Mouse (Mus musculus) cerebellum, adult 2 months (tissue): Measurements from ENCODE around the gene Osbpl9. TPM values are rescaled to one million over a fixed set of nuclear protein-coding genes. Genes with fewer than 3 reads are reported as not detected.

ENCODE experiments used
- DNase-seq, 2 experiments: peaks; one replicate each; pipeline ENCODE4 v3.0.0; 2021
- H3K27ac ChIP-seq: fragments of 200-500 bp; 2 replicates; pipeline ENCODE4 v1.5.1; 2012; ENCODE audit warnings: low read length, control low read depth, inconsistent platforms; ENCODE audit not compliant: insufficient read depth
- H3K27me3 ChIP-seq: fragments of 200-500 bp; 2 replicates; pipeline ENCODE4 v1.6.1; 2012; ENCODE audit warnings: inconsistent platforms, mild to moderate bottlenecking, low read length, moderate library complexity; ENCODE audit not compliant: control insufficient read depth, insufficient read depth
- H3K4me1 ChIP-seq: fragments of 200-500 bp; 2 replicates; pipeline ENCODE4 v1.6.1; 2011; ENCODE audit warnings: low read length; ENCODE audit not compliant: control insufficient read depth, insufficient read depth
- H3K4me3 ChIP-seq: fragments of 200-500 bp; replicated peaks from 2 replicates; pipeline ENCODE3; 2011; ENCODE audit warnings: mild to moderate bottlenecking, low read depth, low read length, control low read depth; ENCODE audit not compliant: insufficient read depth
- CTCF ChIP-seq: fragments of 200-500 bp; IDR thresholded peaks from 2 replicates; pipeline ENCODE4 v1.5.1; 2011; ENCODE audit warnings: low read depth, mild to moderate bottlenecking, control low read depth, low read length, moderate library complexity, borderline replicate concordance; ENCODE audit not compliant: insufficient read depth
- POLR2A ChIP-seq: fragments of 200-500 bp; IDR thresholded peaks from 2 replicates; pipeline ENCODE4 v1.6.1; 2011; ENCODE audit warnings: low read length, control low read depth, borderline replicate concordance; ENCODE audit not compliant: insufficient read depth
- WGBS: fragments of 180-500 bp; shearing (Covaris S2); methylation state at CpG from one replicate; pipeline ENCODE4 v1.1.7; 2018; 5-methylcytosine and 5-hydroxymethylcytosine counted together
- polyA plus RNA-seq: library from polyadenylated mRNA; depleted of rRNA; stranded (reverse); fragments of >200 nt; gene quantifications from 2 replicates; pipeline ENCODE4 v1.2.3, GENCODE M21; 2012

Gene Osbpl9
- polyA plus RNA-seq, 1 experiment, result 120 TPM

GRCm38 (mm10) chr4:109199069-109199468 is 3.0 kb downstream of the Osbpl9 start:
- H3K4me1 ChIP-seq, result peaks cover 2% of the 10 kb centered on the region
- H3K4me3 ChIP-seq, result no peak overlapping the region
- H3K27me3 ChIP-seq, result no peaks in the 10 kb centered on the region
- DNase-seq, result peak in 1 of 2 experiments; percentile 17
- TF ChIP-seq CTCF (no peak), POLR2A (no peak)
- WGBS, result 49% methylated on average over 4 of the region's 4 CpGs
- H3K27ac ChIP-seq, result no peak overlapping the region

- Histone ChIP-seq H3K27ac (no peak overlapping the region), H3K4me1 (peaks cover 5% of the 10 kb centered on the region), H3K4me3 (no peak overlapping the region), H3K27me3 (no peaks in the 10 kb centered on the region)
- TF ChIP-seq CTCF (no peak), POLR2A (no peak)
- no peak for DNase-seq
- WGBS, result 79% methylated on average over 7 of the region's 7 CpGs
Measured at GRCm38 (mm10) chr4:109195900-109196629, 6.0 kb downstream of the Osbpl9 start.

- H3K27ac ChIP-seq, result no peak overlapping the region
- WGBS, result 70% methylated on average over 5 of the region's 5 CpGs
- no peak overlapping the region for H3K4me3 ChIP-seq
- no peak for DNase-seq
- peaks cover 3% of the 10 kb centered on the region for H3K4me1 ChIP-seq
- TF ChIP-seq CTCF (no peak), POLR2A (no peak)
- no peaks in the 10 kb centered on the region for H3K27me3 ChIP-seq
Measured at GRCm38 (mm10) chr4:109193886-109194285, 8.2 kb downstream of the Osbpl9 start.

GRCm38 (mm10) chr4:109191598-109191997 is 10.5 kb downstream of the Osbpl9 start:
- Histone ChIP-seq H3K27ac (no peak overlapping the region), H3K4me1 (peaks cover 3% of the 10 kb centered on the region)
- 88% methylated on average over 10 of the region's 10 CpGs for WGBS

GRCm38 (mm10) chr4:109185616-109186405 is 16.3 kb downstream of the Osbpl9 start:
- no peaks in the 10 kb centered on the region for H3K27me3 ChIP-seq
- H3K27ac ChIP-seq, result no peak overlapping the region
- no peaks in the 10 kb centered on the region for H3K4me1 ChIP-seq
- no peak overlapping the region for H3K4me3 ChIP-seq
- TF ChIP-seq CTCF, result no peak
- TF ChIP-seq POLR2A, result no peak
- no peak for DNase-seq
- WGBS, result 81% methylated on average over 8 of the region's 8 CpGs

More at GRCm38 (mm10) chr4:109191598-109191997, 10.5 kb downstream of the Osbpl9 start:
- H3K4me3 ChIP-seq, result no peak overlapping the region
- no peak for DNase-seq
- TF ChIP-seq POLR2A (no peak), CTCF (no peak)
- H3K27me3 ChIP-seq, result no peaks in the 10 kb centered on the region

- H3K4me1 ChIP-seq, result peaks cover 8% of the 10 kb centered on the region
- no peaks in the 10 kb centered on the region for H3K27me3 ChIP-seq
- no peak overlapping the region for H3K27ac ChIP-seq
- no peak for DNase-seq
- H3K4me3 ChIP-seq, result no peak overlapping the region
- TF ChIP-seq CTCF, result no peak
- TF ChIP-seq POLR2A, result no peak
Measured at GRCm38 (mm10) chr4:109175677-109176076, 26.4 kb downstream of the Osbpl9 start.

GRCm38 (mm10) chr4:109173775-109174440 is 28.2 kb downstream of the Osbpl9 start:
- 35% methylated on average over 7 of the region's 7 CpGs for WGBS
- Histone ChIP-seq H3K27me3 (no peaks in the 10 kb centered on the region), H3K4me3 (no peak overlapping the region), H3K27ac (peak overlapping the region; percentile 28; the same call in 1 of the 2 replicates), H3K4me1 (peaks cover 8% of the 10 kb centered on the region)
- TF ChIP-seq CTCF (no peak), POLR2A (no peak)
- peak in 1 of 2 experiments; percentile 32 for DNase-seq
